Mouse (Mus musculus) kidney, postnatal 36 days (tissue): ENCODE results near the gene Grin2b.

Source experiments
- DNase-seq, 2 experiments: peaks; one replicate each; pipeline ENCODE4 v3.0.0; 2021 to 2022; ENCODE audit warnings: mixed read lengths in 2 of 2

Grin2b gene

GRCm38 (mm10) chr6:135993897-135994296 is 179.4 kb downstream of the Grin2b start:
- no peak for DNase-seq

GRCm38 (mm10) chr6:135993378-135993777 is 179.9 kb downstream of the Grin2b start:
- no peak for DNase-seq

- DNase-seq: no peak
Measured at GRCm38 (mm10) chr6:135976106-135976505, 197.2 kb downstream of the Grin2b start.

- no peak for DNase-seq
Measured at GRCm38 (mm10) chr6:135972481-135972880, 200.8 kb downstream of the Grin2b start.

GRCm38 (mm10) chr6:135971481-135971880 is 201.8 kb downstream of the Grin2b start:
- no peak for DNase-seq

- DNase-seq: no peak
Measured at GRCm38 (mm10) chr6:135970716-135971318, 202.5 kb downstream of the Grin2b start.

- DNase-seq: no peak
Measured at GRCm38 (mm10) chr6:135961766-135962165, 211.5 kb downstream of the Grin2b start.

- no peak for DNase-seq
Measured at GRCm38 (mm10) chr6:135959629-135960028, 213.7 kb downstream of the Grin2b start.

- DNase-seq: no peak
Measured at GRCm38 (mm10) chr6:135951666-135952065, 221.6 kb downstream of the Grin2b start.

- no peak for DNase-seq
Measured at GRCm38 (mm10) chr6:135945511-135945910, 227.8 kb downstream of the Grin2b start.

GRCm38 (mm10) chr6:135944358-135944757 is 229.0 kb downstream of the Grin2b start:
- peak in 1 of 2 experiments; percentile 2 for DNase-seq

- no peak for DNase-seq
Measured at GRCm38 (mm10) chr6:135943121-135943617, 230.1 kb downstream of the Grin2b start.

GRCm38 (mm10) chr6:135932924-135933323 is 240.4 kb downstream of the Grin2b start:
- DNase-seq: no peak

- DNase-seq: no peak
Measured at GRCm38 (mm10) chr6:135932400-135932920, 240.9 kb downstream of the Grin2b start.

GRCm38 (mm10) chr6:135917676-135918075 is 255.6 kb downstream of the Grin2b start:
- DNase-seq: peak in 1 of 2 experiments; percentile 3

- DNase-seq: no peak
Measured at GRCm38 (mm10) chr6:135914608-135915007, 258.7 kb downstream of the Grin2b start.

- DNase-seq: no peak
Measured at GRCm38 (mm10) chr6:135912114-135912513, 261.2 kb downstream of the Grin2b start.

- DNase-seq: no peak
Measured at GRCm38 (mm10) chr6:135911131-135911530, 262.2 kb downstream of the Grin2b start.

- peak; percentile 64 to 92 for DNase-seq
Measured at GRCm38 (mm10) chr6:135907540-135908320, 265.6 kb downstream of the Grin2b start.

- no peak for DNase-seq
Measured at GRCm38 (mm10) chr6:135907137-135907536, 266.2 kb downstream of the Grin2b start.

- DNase-seq: no peak
Measured at GRCm38 (mm10) chr6:135904391-135904790, 268.9 kb downstream of the Grin2b start.

GRCm38 (mm10) chr6:135900410-135900809 is 272.9 kb downstream of the Grin2b start:
- no peak for DNase-seq

GRCm38 (mm10) chr6:135899225-135899624 is 274.1 kb downstream of the Grin2b start:
- no peak for DNase-seq

- no peak for DNase-seq
Measured at GRCm38 (mm10) chr6:135894793-135895228, 278.5 kb downstream of the Grin2b start.
